ENCODE assay signal across 8 mouse cellular contexts in the genomic region with DNA sequence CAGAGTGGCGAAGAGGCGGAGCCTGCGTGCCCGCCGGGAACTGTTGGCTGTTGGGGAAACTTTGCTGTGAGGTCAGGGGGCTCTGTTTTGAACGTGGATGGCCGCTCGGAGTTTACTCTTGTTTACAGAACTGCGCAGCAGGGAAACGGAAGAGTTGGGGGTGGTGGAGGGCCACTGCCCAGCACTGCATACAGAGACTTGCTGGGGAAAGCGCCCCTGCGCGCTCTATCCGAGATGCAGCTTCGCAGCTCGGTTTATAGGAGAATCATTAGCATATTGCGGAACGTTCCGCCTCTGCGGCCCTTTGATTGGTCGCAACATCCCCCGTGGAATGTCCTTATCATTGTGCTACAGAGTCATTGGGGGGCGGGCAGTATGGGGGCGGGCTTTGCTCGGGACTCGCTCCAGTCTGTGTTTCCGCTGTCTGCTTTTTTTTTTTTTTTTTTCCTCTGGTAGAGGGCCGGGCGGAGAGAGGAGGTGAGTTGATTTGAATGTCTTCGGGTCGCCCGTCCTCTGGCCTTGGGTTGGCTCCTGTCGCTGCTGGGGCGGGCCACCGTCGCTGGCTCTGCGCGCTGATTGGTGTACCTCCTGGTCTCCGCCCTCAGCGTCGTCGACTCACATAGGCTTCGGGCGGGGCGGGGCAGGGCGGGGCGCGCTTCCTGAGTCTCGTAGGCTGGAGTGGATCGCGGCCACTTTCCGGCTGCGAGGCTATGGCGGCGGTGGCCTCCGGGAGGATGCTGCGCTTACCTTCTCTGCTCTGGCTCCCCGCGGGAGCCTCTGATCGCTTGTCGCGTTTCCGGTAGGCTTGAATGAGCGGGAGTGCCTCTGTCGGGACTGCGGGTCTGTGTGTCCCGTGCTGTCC. TPM values are rescaled to one million over a fixed set of nuclear protein-coding genes. Genes with fewer than 3 reads are reported as not detected.
A peak's percentile ranks its signal among the peaks of the same experiment; 100 is the strongest.
DNase-seq lines count a peak whose midpoint lies in the region; ATAC-seq and TF ChIP-seq lines count a peak whose summit lies in the region.

No protein-coding gene starts in this region.

- peaks cover 16% of the 10 kb centered on the region for H3K36me3 ChIP-seq in C2C12 (ENCODE audit: control insufficient read depth, insufficient read depth)
- peaks cover 28% of the 10 kb centered on the region for H3K36me3 ChIP-seq in erythroblast, embryonic 14.5 days (ENCODE audit: control insufficient read depth)
- H3K36me3 ChIP-seq in heart, embryonic 11.5 days (ENCODE audit: control insufficient read depth, insufficient read depth, low read length): 0 out of 2 replicates have a peak, but pooled peaks cover 7% of the 10 kb centered on the region
- H3K36me3 ChIP-seq in kidney, embryonic 16.5 days (ENCODE audit: insufficient read depth, low read length): peaks cover 13% of the 10 kb centered on the region
- H3K36me3 ChIP-seq in liver, adult 2 months (ENCODE audit: control insufficient read depth, insufficient read depth, low read length): peaks cover 4% of the 10 kb centered on the region; the same call in 1 of the 2 replicates
- no peaks in the 10 kb centered on the region for H3K36me3 ChIP-seq in myocyte (ENCODE audit: control insufficient read depth, insufficient read depth)
- no peaks in the 10 kb centered on the region; the same call in none of the 2 replicates for H3K36me3 ChIP-seq in splenic B cell, adult 2 months (ENCODE audit: control insufficient read depth, insufficient read depth, low read length, poor library complexity, severe bottlenecking)

- TF ChIP-seq CTCF in C2C12 (IDR thresholded peaks at IDR 0.05; ENCODE audit: control insufficient read depth, insufficient read depth, insufficient read length): no peak
- no peak for TF ChIP-seq CTCF in brain, embryonic 14.5 days (IDR thresholded peaks at IDR 0.05; ENCODE audit: borderline replicate concordance, extremely low read depth, insufficient read depth, insufficient read length)
- no peak for TF ChIP-seq CTCF in liver, adult 2 months (IDR thresholded peaks at IDR 0.05; ENCODE audit: low read depth, low read length)

- H3ac ChIP-seq in C2C12 (ENCODE audit: control insufficient read depth, insufficient read length, low read depth) (peak overlapping the region; percentile 92), myocyte (ENCODE audit: control insufficient read depth, insufficient read length) (peak overlapping the region; percentile 72)

- peaks cover 58% of the 10 kb centered on the region for H3K79me2 ChIP-seq in C2C12 (ENCODE audit: control insufficient read depth, insufficient read depth)
- peaks cover 21% of the 10 kb centered on the region; the same call in 1 of the 2 replicates for H3K79me2 ChIP-seq in liver, adult 2 months (ENCODE audit: control insufficient read depth, insufficient read depth, low read length)
- peaks cover 39% of the 10 kb centered on the region for H3K79me2 ChIP-seq in myocyte (ENCODE audit: control insufficient read depth, insufficient read depth)

- peak; percentile 100; the same call in 1 of the 2 replicates for TF ChIP-seq POLR2A in brain, embryonic 14.5 days (IDR thresholded peaks at IDR 0.05; ENCODE audit: borderline replicate concordance, extremely low read depth, insufficient read depth, insufficient read length, poor library complexity, severe bottlenecking)
- TF ChIP-seq POLR2A in liver, adult 2 months (IDR thresholded peaks at IDR 0.05; ENCODE audit: extremely low read depth, insufficient read depth, low read length): peak; percentile 100
- TF ChIP-seq POLR2A in myocyte (IDR thresholded peaks at IDR 0.05; ENCODE audit: insufficient read length, low read depth): peak; percentile 100

- H3K4me1 ChIP-seq in erythroblast, embryonic 14.5 days (ENCODE audit: control insufficient read depth): peaks cover 55% of the 10 kb centered on the region
- peaks cover 18% of the 10 kb centered on the region for H3K4me1 ChIP-seq in heart, embryonic 11.5 days (ENCODE audit: control insufficient read depth, insufficient read depth, low read length)
- peaks cover 25% of the 10 kb centered on the region for H3K4me1 ChIP-seq in kidney, embryonic 16.5 days (ENCODE audit: insufficient read depth, low read length)
- peaks cover 7% of the 10 kb centered on the region; the same call in 1 of the 2 replicates for H3K4me1 ChIP-seq in liver, adult 2 months (ENCODE audit: control insufficient read depth, insufficient read depth, low read length)

- WGBS in heart, embryonic 11.5 days (ENCODE audit: insufficient replicate concordance): under 1% methylated on average over 67 of the region's 67 CpGs
- under 1% methylated on average over 67 of the region's 67 CpGs for WGBS in kidney, embryonic 16.5 days
- under 1% methylated on average over 67 of the region's 67 CpGs for WGBS in liver, adult 2 months

- peak overlapping the region; percentile 95 for H3K9ac ChIP-seq in heart, embryonic 11.5 days (ENCODE audit: low read depth, low read length)
- peak overlapping the region; percentile 94 for H3K9ac ChIP-seq in kidney, embryonic 16.5 days (replicated peaks; ENCODE audit: low read length)
- H3K9ac ChIP-seq in liver, adult 2 months (ENCODE audit: low read depth, low read length): peak overlapping the region; percentile 94

- H3K27ac ChIP-seq in heart, embryonic 11.5 days (ENCODE audit: low read depth, low read length): peak overlapping the region; percentile 99
- peak overlapping the region; percentile 99 for H3K27ac ChIP-seq in kidney, embryonic 16.5 days (ENCODE audit: low read length)
- peak overlapping the region; percentile 85 for H3K27ac ChIP-seq in liver, adult 2 months (replicated peaks; ENCODE audit: insufficient read depth, low read depth, low read length)

- peak; percentile 99 for DNase-seq in brain, embryonic 14.5 days (ENCODE audit: low read depth)
- DNase-seq in liver, adult 2 months (ENCODE audit: extremely low read depth, low read depth, low spot score): peak; percentile 96
- peak; percentile 99 for DNase-seq in splenic B cell, adult 2 months (ENCODE audit: low read depth, low spot score)

- H3K4me2 ChIP-seq in heart, embryonic 11.5 days: peak overlapping the region; percentile 91
- H3K4me2 ChIP-seq in kidney, embryonic 16.5 days (replicated peaks; ENCODE audit: low read depth, low read length): peak overlapping the region; percentile 71
- peak overlapping the region; percentile 91 for H3K4me2 ChIP-seq in myocyte (ENCODE audit: low read depth)

- H3K27me3 ChIP-seq in C2C12 (ENCODE audit: control insufficient read depth, insufficient read depth, insufficient read length): no peaks in the 10 kb centered on the region
- H3K27me3 ChIP-seq in erythroblast, embryonic 14.5 days (ENCODE audit: control insufficient read depth): no peaks in the 10 kb centered on the region
- no peaks in the 10 kb centered on the region for H3K27me3 ChIP-seq in heart, embryonic 11.5 days (ENCODE audit: control insufficient read depth, insufficient read depth, low read length)
- no peaks in the 10 kb centered on the region for H3K27me3 ChIP-seq in kidney, embryonic 16.5 days (ENCODE audit: insufficient read depth, low read length)
- H3K27me3 ChIP-seq in liver, adult 2 months (ENCODE audit: control insufficient read depth, insufficient read depth, low read length): no peaks in the 10 kb centered on the region
- no peaks in the 10 kb centered on the region for H3K27me3 ChIP-seq in myocyte (ENCODE audit: control insufficient read depth, insufficient read depth, insufficient read length)
- no peaks in the 10 kb centered on the region for H3K27me3 ChIP-seq in splenic B cell, adult 2 months (ENCODE audit: control insufficient read depth, insufficient read depth, low read length, poor library complexity, severe bottlenecking)

- H3K4me3 ChIP-seq in C2C12 (ENCODE audit: insufficient read depth, poor library complexity, severe bottlenecking) (peak overlapping the region; percentile 71), myocyte (peak overlapping the region; percentile 73)
- H3K4me3 ChIP-seq in erythroblast, embryonic 14.5 days (replicated peaks): peak overlapping the region; percentile 87
- H3K4me3 ChIP-seq in heart, embryonic 11.5 days (ENCODE audit: low read depth, low read length): peak overlapping the region; percentile 87
- peak overlapping the region; percentile 91 for H3K4me3 ChIP-seq in kidney, embryonic 16.5 days (ENCODE audit: low read length)
- peak overlapping the region; percentile 89 for H3K4me3 ChIP-seq in liver, adult 2 months (ENCODE audit: insufficient read depth, low read depth, low read length)

- ATAC-seq in heart, embryonic 11.5 days (replicated peaks; ENCODE audit: insufficient number of reproducible peaks, low FRiP score, low TSS enrichment): peak; percentile 84
- peak; percentile 84 for ATAC-seq in kidney, embryonic 16.5 days (ENCODE audit: low FRiP score, low TSS enrichment)

- H3K79me3 ChIP-seq in C2C12 (ENCODE audit: low read depth): peaks cover 37% of the 10 kb centered on the region

- no peaks in the 10 kb centered on the region for H3K9me3 ChIP-seq in erythroblast, embryonic 14.5 days (ENCODE audit: control insufficient read depth, low read length)
- no peaks in the 10 kb centered on the region for H3K9me3 ChIP-seq in heart, embryonic 11.5 days (replicated peaks; ENCODE audit: control insufficient read depth, low read length)
- H3K9me3 ChIP-seq in kidney, embryonic 16.5 days (ENCODE audit: low read length): no peaks in the 10 kb centered on the region

TF ChIP-seq in C2C12, 6 proteins besides CTCF, POLR2A, EP300 and RAD21 (continues in another document):
- TF ChIP-seq FOSL1 (IDR thresholded peaks at IDR 0.05; ENCODE audit: insufficient read depth, low read length, poor library complexity, severe bottlenecking) (no peak), CEBPB (IDR thresholded peaks at IDR 0.05; ENCODE audit: low read depth) (no peak)

TF ChIP-seq in myocyte, 11 proteins besides CTCF, POLR2A, EP300 and RAD21 (continues in another document):
- TF ChIP-seq SRF (IDR thresholded peaks at IDR 0.05; ENCODE audit: control insufficient read depth, insufficient read length, low read depth) (no peak), E2F4 (IDR thresholded peaks at IDR 0.05; ENCODE audit: insufficient read depth) (peak; percentile 47)

RNA-seq across cellular contexts. Expression of a gene that starts 2.6 kb away (rescaled TPM):
- polyA plus RNA-seq in C2C12 (2012; fragmentation: generic; extraction: Trizol) (22.3 TPM), myocyte (2012; fragmentation: generic; extraction: Trizol) (21.8 TPM)
- 57.3 and 69.9 TPM in 2 replicates for polyA plus RNA-seq in brain, embryonic 14.5 days (2012; rRNA removed)
- polyA plus RNA-seq in erythroblast, embryonic 14.5 days (2012): 3.2 and 4.3 TPM in 2 replicates
- polyA plus RNA-seq in heart, embryonic 11.5 days (2014; fragmentation: Nextera tagmentation; extraction: Ambion mirVana): 29.3 and 29.8 TPM in 2 replicates
- 34.0 and 37.9 TPM in 2 replicates for polyA plus RNA-seq in kidney, embryonic 16.5 days (2015; fragmentation: Nextera tagmentation; extraction: Ambion mirVana)
- 5.8 and 9.5 TPM in 2 replicates for total RNA-seq in liver, adult 2 months (2014; rRNA removed)
- 5.5 and 6.5 TPM in 2 replicates for polyA plus RNA-seq in liver, adult 2 months (2012; rRNA removed)

RNA-seq across cellular contexts. Expression of a gene that starts 7.4 kb away (rescaled TPM):
- polyA plus RNA-seq in C2C12 (2012; fragmentation: generic; extraction: Trizol) (19.0 TPM), myocyte (2012; fragmentation: generic; extraction: Trizol) (14.4 TPM)
- 44.1 and 54.9 TPM in 2 replicates for polyA plus RNA-seq in brain, embryonic 14.5 days (2012; rRNA removed)
- polyA plus RNA-seq in erythroblast, embryonic 14.5 days (2012): 2.0 and 2.3 TPM in 2 replicates
- polyA plus RNA-seq in heart, embryonic 11.5 days (2014; fragmentation: Nextera tagmentation; extraction: Ambion mirVana): 22.9 and 25.7 TPM in 2 replicates
- polyA plus RNA-seq in kidney, embryonic 16.5 days (2015; fragmentation: Nextera tagmentation; extraction: Ambion mirVana): 27.0 and 27.3 TPM in 2 replicates
- total RNA-seq in liver, adult 2 months (2014; rRNA removed): 22.6 and 23.9 TPM in 2 replicates
- 27.0 and 31.2 TPM in 2 replicates for polyA plus RNA-seq in liver, adult 2 months (2012; rRNA removed)

Comparison
In these comparisons a context has a peak if more than half of its experiments do, and no peak if none do; other contexts are left out.
1. Peak in every context shown above with its lines: DNase-seq, ATAC-seq, H3K4me3 ChIP-seq and H3K27ac ChIP-seq.